Mouse (Mus musculus): ENCODE measurements around the gene Fubp1. TPM values are rescaled to one million over a fixed set of nuclear protein-coding genes. Genes with fewer than 3 reads are reported as not detected.

The Fubp1 gene
- polyA plus RNA-seq, 1 experiment = 406 TPM

- H3K9ac ChIP-seq (ENCODE audit: low read depth, poor library complexity, severe bottlenecking) = peak overlapping the region; percentile 17; the same call in 1 of the 2 replicates
- H3K4me1 ChIP-seq (ENCODE audit: control insufficient read depth, insufficient read depth, low read length) = no peaks in the 10 kb centered on the region
- no peak overlapping the region for H3K27ac ChIP-seq (ENCODE audit: insufficient read depth, low read length)
- TF ChIP-seq EP300 (IDR thresholded peaks at IDR 0.05; ENCODE audit: insufficient read depth, low read depth, low read length) (no peak), CTCF (IDR thresholded peaks at IDR 0.05; ENCODE audit: low read depth, low read length) (no peak), POLR2A (IDR thresholded peaks at IDR 0.05; ENCODE audit: insufficient read depth, low read length) (no peak)
- no peaks in the 10 kb centered on the region for H3K9me3 ChIP-seq (replicated peaks; ENCODE audit: control insufficient read depth, insufficient read depth, low read length, poor library complexity, severe bottlenecking)
- peak overlapping the region; percentile 20 for H3K4me3 ChIP-seq (ENCODE audit: low read depth, low read length)
- H3K27me3 ChIP-seq (ENCODE audit: control insufficient read depth, insufficient read depth, low read length, poor library complexity, severe bottlenecking) = no peaks in the 10 kb centered on the region
- H3K36me3 ChIP-seq (ENCODE audit: control insufficient read depth, insufficient read depth, low read length, poor library complexity, severe bottlenecking) = no peaks in the 10 kb centered on the region
These were observed 43.3 kb upstream of the Fubp1 start for GRCm38 (mm10) chr3:152166699-152167451.

GRCm38 (mm10) chr3:152168007-152168406, 42.2 kb upstream of the Fubp1 start:
- Histone ChIP-seq H3K4me1 (ENCODE audit: control insufficient read depth, insufficient read depth, low read length) (no peaks in the 10 kb centered on the region), H3K36me3 (ENCODE audit: control insufficient read depth, insufficient read depth, low read length, poor library complexity, severe bottlenecking) (no peaks in the 10 kb centered on the region), H3K4me3 (ENCODE audit: low read depth, low read length) (no peak overlapping the region), H3K27ac (ENCODE audit: insufficient read depth, low read length) (no peak overlapping the region), H3K9ac (ENCODE audit: low read depth, poor library complexity, severe bottlenecking) (no peak overlapping the region), H3K9me3 (replicated peaks; ENCODE audit: control insufficient read depth, insufficient read depth, low read length, poor library complexity, severe bottlenecking) (no peaks in the 10 kb centered on the region), H3K27me3 (ENCODE audit: control insufficient read depth, insufficient read depth, low read length, poor library complexity, severe bottlenecking) (no peaks in the 10 kb centered on the region)
- no peak for TF ChIP-seq EP300 (IDR thresholded peaks at IDR 0.05; ENCODE audit: insufficient read depth, low read depth, low read length)
- no peak for TF ChIP-seq POLR2A (IDR thresholded peaks at IDR 0.05; ENCODE audit: insufficient read depth, low read length)
- no peak for TF ChIP-seq CTCF (IDR thresholded peaks at IDR 0.05; ENCODE audit: low read depth, low read length)

DNA sequence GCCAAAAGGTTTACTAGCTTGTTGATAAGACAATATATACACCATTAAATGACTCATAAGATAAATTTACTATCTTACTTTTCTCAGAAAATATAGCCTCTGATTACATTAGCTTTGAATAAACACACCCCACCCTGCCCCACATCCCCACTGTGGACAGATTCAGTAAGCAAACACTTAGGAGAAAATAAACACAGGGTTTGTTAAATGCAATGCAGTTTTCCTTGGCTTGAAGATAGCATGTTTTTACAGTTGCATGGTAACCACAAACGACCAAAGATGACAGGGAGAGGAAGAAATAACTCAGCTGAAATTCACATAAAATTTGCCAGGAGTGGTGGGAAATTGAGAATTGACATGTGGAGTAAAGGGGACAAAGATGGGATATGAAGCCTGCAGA, 39.8 kb upstream of the Fubp1 start:
- Histone ChIP-seq H3K4me1 (ENCODE audit: control insufficient read depth, insufficient read depth, low read length) (no peaks in the 10 kb centered on the region), H3K4me3 (ENCODE audit: low read depth, low read length) (no peak overlapping the region), H3K9me3 (replicated peaks; ENCODE audit: control insufficient read depth, insufficient read depth, low read length, poor library complexity, severe bottlenecking) (no peaks in the 10 kb centered on the region), H3K36me3 (ENCODE audit: control insufficient read depth, insufficient read depth, low read length, poor library complexity, severe bottlenecking) (no peaks in the 10 kb centered on the region), H3K9ac (ENCODE audit: low read depth, poor library complexity, severe bottlenecking) (no peak overlapping the region), H3K27me3 (ENCODE audit: control insufficient read depth, insufficient read depth, low read length, poor library complexity, severe bottlenecking) (no peaks in the 10 kb centered on the region), H3K27ac (ENCODE audit: insufficient read depth, low read length) (no peak overlapping the region)
- TF ChIP-seq CTCF (IDR thresholded peaks at IDR 0.05; ENCODE audit: low read depth, low read length) = no peak
- no peak for TF ChIP-seq POLR2A (IDR thresholded peaks at IDR 0.05; ENCODE audit: insufficient read depth, low read length)
- TF ChIP-seq EP300 (IDR thresholded peaks at IDR 0.05; ENCODE audit: insufficient read depth, low read depth, low read length) = no peak

- Histone ChIP-seq H3K9ac (ENCODE audit: low read depth, poor library complexity, severe bottlenecking) (no peak overlapping the region), H3K27me3 (ENCODE audit: control insufficient read depth, insufficient read depth, low read length, poor library complexity, severe bottlenecking) (no peaks in the 10 kb centered on the region), H3K36me3 (ENCODE audit: control insufficient read depth, insufficient read depth, low read length, poor library complexity, severe bottlenecking) (no peaks in the 10 kb centered on the region), H3K4me1 (ENCODE audit: control insufficient read depth, insufficient read depth, low read length) (no peaks in the 10 kb centered on the region), H3K4me3 (ENCODE audit: low read depth, low read length) (no peak overlapping the region), H3K9me3 (replicated peaks; ENCODE audit: control insufficient read depth, insufficient read depth, low read length, poor library complexity, severe bottlenecking) (no peaks in the 10 kb centered on the region), H3K27ac (ENCODE audit: insufficient read depth, low read length) (no peak overlapping the region)
- no peak for TF ChIP-seq EP300 (IDR thresholded peaks at IDR 0.05; ENCODE audit: insufficient read depth, low read depth, low read length)
- TF ChIP-seq CTCF (IDR thresholded peaks at IDR 0.05; ENCODE audit: low read depth, low read length) = no peak
- no peak for TF ChIP-seq POLR2A (IDR thresholded peaks at IDR 0.05; ENCODE audit: insufficient read depth, low read length)
These were observed 39.0 kb upstream of the Fubp1 start for GRCm38 (mm10) chr3:152171236-152171635.

GRCm38 (mm10) chr3:152171862-152172261, 38.4 kb upstream of the Fubp1 start:
- H3K9ac ChIP-seq (ENCODE audit: low read depth, poor library complexity, severe bottlenecking) = no peak overlapping the region
- no peaks in the 10 kb centered on the region for H3K36me3 ChIP-seq (ENCODE audit: control insufficient read depth, insufficient read depth, low read length, poor library complexity, severe bottlenecking)
- TF ChIP-seq CTCF (IDR thresholded peaks at IDR 0.05; ENCODE audit: low read depth, low read length) = no peak
- TF ChIP-seq EP300 (IDR thresholded peaks at IDR 0.05; ENCODE audit: insufficient read depth, low read depth, low read length) = no peak
- TF ChIP-seq POLR2A (IDR thresholded peaks at IDR 0.05; ENCODE audit: insufficient read depth, low read length) = no peak
- H3K27ac ChIP-seq (ENCODE audit: insufficient read depth, low read length) = no peak overlapping the region
- H3K9me3 ChIP-seq (replicated peaks; ENCODE audit: control insufficient read depth, insufficient read depth, low read length, poor library complexity, severe bottlenecking) = no peaks in the 10 kb centered on the region
- H3K27me3 ChIP-seq (ENCODE audit: control insufficient read depth, insufficient read depth, low read length, poor library complexity, severe bottlenecking) = no peaks in the 10 kb centered on the region
- no peak overlapping the region for H3K4me3 ChIP-seq (ENCODE audit: low read depth, low read length)
- H3K4me1 ChIP-seq (ENCODE audit: control insufficient read depth, insufficient read depth, low read length) = no peaks in the 10 kb centered on the region

DNA sequence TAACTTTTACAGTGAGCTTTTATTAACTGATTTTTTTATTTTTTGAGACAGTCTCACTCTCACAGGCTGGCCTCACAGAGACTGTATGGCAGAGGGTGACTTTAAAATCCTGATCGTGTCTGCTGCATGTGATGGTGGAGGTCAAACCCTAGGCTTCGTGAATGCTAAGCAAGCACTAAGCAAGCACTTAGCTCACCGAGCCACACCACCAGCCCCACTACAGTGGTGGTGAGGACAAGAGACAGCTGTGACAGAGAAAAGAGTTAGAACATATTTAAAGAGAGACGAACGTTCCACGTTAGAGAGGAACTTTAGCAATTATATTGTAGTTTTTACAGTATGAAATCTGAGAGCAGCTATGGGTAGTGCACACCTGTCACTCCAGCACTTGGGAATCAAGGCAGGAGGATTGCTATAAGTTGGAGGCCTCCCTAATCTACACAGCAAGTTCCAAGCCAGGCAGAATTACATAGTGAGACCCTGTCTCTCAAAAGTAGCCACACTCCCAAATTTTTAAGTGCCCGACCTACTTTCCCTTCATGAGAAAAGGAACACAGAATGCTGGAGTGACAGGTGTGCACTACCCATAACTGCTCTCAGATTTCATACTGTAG, 37.8 kb upstream of the Fubp1 start:
- no peak overlapping the region for H3K4me3 ChIP-seq (ENCODE audit: low read depth, low read length)
- no peaks in the 10 kb centered on the region for H3K4me1 ChIP-seq (ENCODE audit: control insufficient read depth, insufficient read depth, low read length)
- no peaks in the 10 kb centered on the region for H3K9me3 ChIP-seq (replicated peaks; ENCODE audit: control insufficient read depth, insufficient read depth, low read length, poor library complexity, severe bottlenecking)
- no peaks in the 10 kb centered on the region for H3K36me3 ChIP-seq (ENCODE audit: control insufficient read depth, insufficient read depth, low read length, poor library complexity, severe bottlenecking)
- H3K27me3 ChIP-seq (ENCODE audit: control insufficient read depth, insufficient read depth, low read length, poor library complexity, severe bottlenecking) = no peaks in the 10 kb centered on the region
- TF ChIP-seq EP300 (IDR thresholded peaks at IDR 0.05; ENCODE audit: insufficient read depth, low read depth, low read length) (no peak), CTCF (IDR thresholded peaks at IDR 0.05; ENCODE audit: low read depth, low read length) (no peak), POLR2A (IDR thresholded peaks at IDR 0.05; ENCODE audit: insufficient read depth, low read length) (no peak)
- no peak overlapping the region for H3K27ac ChIP-seq (ENCODE audit: insufficient read depth, low read length)
- no peak overlapping the region for H3K9ac ChIP-seq (ENCODE audit: low read depth, poor library complexity, severe bottlenecking)

Measured in ES-Bruce4 (cell line).